Mouse (Mus musculus) embryonic facial prominence, embryonic 12.5 days (tissue): ENCODE data around the gene Myh14. TPM values are rescaled to one million over a fixed set of nuclear protein-coding genes. Genes with fewer than 3 reads are reported as not detected.
A peak's percentile ranks its signal among the peaks of the same experiment; 100 is the strongest.

Experiments used
- ATAC-seq: fragments of 200-750 bp; cut with Nextera tagmentation; 2 replicates; pipeline ENCODE4 v1.8.0; 2017; ENCODE audit not compliant: insufficient number of reproducible peaks, insufficient read depth, low FRiP score, low TSS enrichment
- H3K27ac ChIP-seq: fragments of 300-500 bp; sonication (generic); 2 replicates; pipeline ENCODE4 v1.5.1; 2016; ENCODE audit warnings: mild to moderate bottlenecking
- H3K27me3 ChIP-seq: fragments of 300-500 bp; sonication (generic); 2 replicates; pipeline ENCODE4 v1.6.1; 2016; ENCODE audit warnings: mild to moderate bottlenecking, moderate library complexity
- H3K36me3 ChIP-seq: fragments of 300-500 bp; sonication (generic); 2 replicates; pipeline ENCODE4 v1.6.1; 2016; ENCODE audit warnings: mild to moderate bottlenecking
- H3K4me1 ChIP-seq: fragments of 300-500 bp; sonication (generic); 2 replicates; pipeline ENCODE4 v1.6.1; 2016
- H3K4me2 ChIP-seq: fragments of 300-500 bp; sonication (generic); replicated peaks from 2 replicates; pipeline ENCODE4 v1.6.1; 2016; ENCODE audit warnings: mild to moderate bottlenecking, moderate library complexity
- H3K4me3 ChIP-seq: fragments of 300-500 bp; sonication (generic); 2 replicates; pipeline ENCODE4 v1.5.1; 2016; ENCODE audit warnings: mild to moderate bottlenecking
- H3K9ac ChIP-seq: fragments of 300-500 bp; sonication (generic); 2 replicates; pipeline ENCODE4 v1.6.1; 2016; ENCODE audit warnings: mild to moderate bottlenecking, moderate library complexity
- H3K9me3 ChIP-seq: fragments of 300-500 bp; sonication (generic); 2 replicates; pipeline ENCODE4 v1.6.1; 2016; ENCODE audit warnings: mild to moderate bottlenecking, moderate library complexity
- WGBS: fragments of 180-500 bp; shearing (Covaris S2); methylation state at CpG from one replicate; pipeline ENCODE4 v1.1.7; 2016; 5-methylcytosine and 5-hydroxymethylcytosine counted together
- polyA plus RNA-seq: library from polyadenylated mRNA; unstranded; fragments of >200 nt; fragmentation: Nextera tagmentation; extraction: Ambion mirVana; gene quantifications from 2 replicates; pipeline ENCODE4 v1.2.1, GENCODE M21; 2016

Gene Myh14
- polyA plus RNA-seq, 1 experiment from 2014 or later = 6.8 TPM

- Histone ChIP-seq H3K36me3 (no peaks in the 10 kb centered on the region), H3K4me3 (no peak overlapping the region; the same call in 1 of the 2 replicates), H3K9ac (no peak overlapping the region), H3K4me2 (peak overlapping the region; percentile 100; the same call in 1 of the 2 replicates), H3K9me3 (no peaks in the 10 kb centered on the region), H3K27ac (no peak overlapping the region), H3K27me3 (peaks cover 74% of the 10 kb centered on the region), H3K4me1 (peaks cover 16% of the 10 kb centered on the region)
- 29% methylated on average over 6 of the region's 6 CpGs for WGBS
- ATAC-seq = no peak
These were observed 83.0 kb downstream of the Myh14 start for GRCm38 (mm10) chr7:44587676-44588075.

GRCm38 (mm10) chr7:44586930-44587329 lies 83.7 kb downstream of the Myh14 start:
- Histone ChIP-seq H3K27ac (no peak overlapping the region), H3K4me3 (peak overlapping the region; percentile 32), H3K4me2 (peak overlapping the region; percentile 100), H3K9ac (no peak overlapping the region), H3K4me1 (peaks cover 14% of the 10 kb centered on the region), H3K36me3 (no peaks in the 10 kb centered on the region), H3K9me3 (no peaks in the 10 kb centered on the region), H3K27me3 (peaks cover 67% of the 10 kb centered on the region)
- under 1% methylated on average over 18 of the region's 18 CpGs for WGBS
- ATAC-seq = no peak

- H3K27me3 ChIP-seq = peaks cover 63% of the 10 kb centered on the region
- peaks cover 14% of the 10 kb centered on the region for H3K4me1 ChIP-seq
- no peak overlapping the region for H3K9ac ChIP-seq
- no peak for ATAC-seq
- peak overlapping the region; percentile 32 for H3K4me3 ChIP-seq
- 12% methylated on average over 19 of the region's 19 CpGs for WGBS
- H3K27ac ChIP-seq = no peak overlapping the region
- no peaks in the 10 kb centered on the region for H3K9me3 ChIP-seq
- peak overlapping the region; percentile 100 for H3K4me2 ChIP-seq
- no peaks in the 10 kb centered on the region for H3K36me3 ChIP-seq
These were observed 84.1 kb downstream of the Myh14 start for GRCm38 (mm10) chr7:44586518-44586917.

GRCm38 (mm10) chr7:44585606-44586005 lies 85.0 kb downstream of the Myh14 start:
- Histone ChIP-seq H3K4me1 (peaks cover 9% of the 10 kb centered on the region), H3K36me3 (no peaks in the 10 kb centered on the region), H3K9ac (no peak overlapping the region), H3K9me3 (no peaks in the 10 kb centered on the region), H3K4me3 (no peak overlapping the region), H3K4me2 (no peak overlapping the region), H3K27me3 (peaks cover 54% of the 10 kb centered on the region), H3K27ac (no peak overlapping the region)
- 97% methylated on average over 6 of the region's 6 CpGs for whole genome bisulfite sequencing
- ATAC-seq = no peak

GRCm38 (mm10) chr7:44584921-44585320 lies 85.7 kb downstream of the Myh14 start:
- no peak for ATAC-seq
- Histone ChIP-seq H3K36me3 (no peaks in the 10 kb centered on the region), H3K4me1 (peaks cover 9% of the 10 kb centered on the region), H3K4me3 (no peak overlapping the region), H3K4me2 (no peak overlapping the region), H3K9me3 (no peaks in the 10 kb centered on the region), H3K27me3 (peaks cover 51% of the 10 kb centered on the region), H3K27ac (no peak overlapping the region), H3K9ac (no peak overlapping the region)
- 86% methylated on average over 6 of the region's 6 CpGs for WGBS

GRCm38 (mm10) chr7:44584265-44584804 lies 86.3 kb downstream of the Myh14 start:
- H3K4me2 ChIP-seq = no peak overlapping the region
- no peak for ATAC-seq
- H3K9me3 ChIP-seq = no peaks in the 10 kb centered on the region
- 80% methylated on average over 4 of the region's 4 CpGs for WGBS
- no peaks in the 10 kb centered on the region for H3K36me3 ChIP-seq
- peaks cover 45% of the 10 kb centered on the region for H3K27me3 ChIP-seq
- peaks cover 9% of the 10 kb centered on the region for H3K4me1 ChIP-seq
- H3K9ac ChIP-seq = no peak overlapping the region
- no peak overlapping the region for H3K27ac ChIP-seq
- no peak overlapping the region for H3K4me3 ChIP-seq

GRCm38 (mm10) chr7:44583146-44583545 lies 87.5 kb downstream of the Myh14 start:
- Histone ChIP-seq H3K9ac (no peak overlapping the region), H3K4me1 (peaks cover 3% of the 10 kb centered on the region), H3K27me3 (peaks cover 33% of the 10 kb centered on the region), H3K9me3 (0 out of 2 replicates have a peak, but pooled peaks cover 3% of the 10 kb centered on the region), H3K4me3 (no peak overlapping the region), H3K27ac (no peak overlapping the region), H3K36me3 (no peaks in the 10 kb centered on the region), H3K4me2 (no peak overlapping the region)
- WGBS = 86% methylated on average over 1 of the region's 1 CpGs
- ATAC-seq = no peak

- no peaks in the 10 kb centered on the region for H3K4me1 ChIP-seq
- H3K9ac ChIP-seq = no peak overlapping the region
- no peaks in the 10 kb centered on the region for H3K36me3 ChIP-seq
- no peak overlapping the region for H3K4me3 ChIP-seq
- no peak overlapping the region for H3K27ac ChIP-seq
- ATAC-seq = no peak
- H3K9me3 ChIP-seq = 0 out of 2 replicates have a peak, but pooled peaks cover 3% of the 10 kb centered on the region
- H3K27me3 ChIP-seq = peaks cover 29% of the 10 kb centered on the region
- H3K4me2 ChIP-seq = no peak overlapping the region
- WGBS = 69% methylated on average over 5 of the region's 5 CpGs
These were observed 87.9 kb downstream of the Myh14 start for GRCm38 (mm10) chr7:44582709-44583108.

- no peak overlapping the region for H3K4me2 ChIP-seq
- H3K36me3 ChIP-seq = no peaks in the 10 kb centered on the region
- no peak overlapping the region for H3K9ac ChIP-seq
- no peak for ATAC-seq
- H3K27me3 ChIP-seq = peaks cover 18% of the 10 kb centered on the region
- no peak overlapping the region for H3K27ac ChIP-seq
- 77% methylated on average over 6 of the region's 6 CpGs for WGBS
- 0 out of 2 replicates have a peak, but pooled peaks cover 3% of the 10 kb centered on the region for H3K9me3 ChIP-seq
- H3K4me3 ChIP-seq = no peak overlapping the region
- no peaks in the 10 kb centered on the region for H3K4me1 ChIP-seq
These were observed 89.0 kb downstream of the Myh14 start for GRCm38 (mm10) chr7:44581637-44582036.

- H3K9me3 ChIP-seq = 0 out of 2 replicates have a peak, but pooled peaks cover 3% of the 10 kb centered on the region
- no peak overlapping the region for H3K4me3 ChIP-seq
- no peaks in the 10 kb centered on the region for H3K36me3 ChIP-seq
- H3K4me2 ChIP-seq = no peak overlapping the region
- H3K9ac ChIP-seq = no peak overlapping the region
- no peaks in the 10 kb centered on the region for H3K27me3 ChIP-seq
- H3K27ac ChIP-seq = no peak overlapping the region
- 43% methylated on average over 5 of the region's 5 CpGs for WGBS
- ATAC-seq = no peak
- H3K4me1 ChIP-seq = no peaks in the 10 kb centered on the region
These were observed 94.3 kb downstream of the Myh14 start for GRCm38 (mm10) chr7:44576333-44576844.

GRCm38 (mm10) chr7:44572956-44573484 lies 97.6 kb downstream of the Myh14 start:
- Histone ChIP-seq H3K27ac (no peak overlapping the region), H3K9me3 (no peaks in the 10 kb centered on the region), H3K4me2 (no peak overlapping the region), H3K27me3 (no peaks in the 10 kb centered on the region), H3K4me3 (no peak overlapping the region), H3K4me1 (no peaks in the 10 kb centered on the region), H3K9ac (no peak overlapping the region), H3K36me3 (no peaks in the 10 kb centered on the region)
- ATAC-seq = no peak
- 70% methylated on average over 5 of the region's 5 CpGs for WGBS

GRCm38 (mm10) chr7:44572213-44572701 lies 98.4 kb downstream of the Myh14 start, which contains the start of gene Napsa:
Napsa (plus strand) TSS chr7:44572380.
- no peaks in the 10 kb centered on the region for H3K4me1 ChIP-seq
- H3K36me3 ChIP-seq = no peaks in the 10 kb centered on the region
- H3K27ac ChIP-seq = no peak within 1 kb of the TSS
- 31% methylated on average over 7 of the region's 7 CpGs for WGBS
- no peak within 1 kb of the TSS for H3K9ac ChIP-seq
- no peaks in the 10 kb centered on the region for H3K27me3 ChIP-seq
- H3K9me3 ChIP-seq = no peaks in the 10 kb centered on the region
- H3K4me2 ChIP-seq = no peak within 1 kb of the TSS
- ATAC-seq = no peak
- no peak within 1 kb of the TSS for H3K4me3 ChIP-seq
